Mouse (Mus musculus): ENCODE results near the gene Adam33.
"Not testable (repeated sequence)": the region's sequence is repeated elsewhere in the genome, so short reads cannot be mapped to it uniquely, and the experiment has no call there.

The Adam33 gene
- long read RNA-seq, experiment 1, partial matches to known transcripts = 1 of 5 reads
- long read RNA-seq, experiment 1, other reads (novel, unspliced or antisense) = 4 of 5 reads
- long read RNA-seq, experiment 2, partial matches to known transcripts = 2 of 7 reads
- long read RNA-seq, experiment 2, other reads (novel, unspliced or antisense) = 5 of 7 reads

DNA sequence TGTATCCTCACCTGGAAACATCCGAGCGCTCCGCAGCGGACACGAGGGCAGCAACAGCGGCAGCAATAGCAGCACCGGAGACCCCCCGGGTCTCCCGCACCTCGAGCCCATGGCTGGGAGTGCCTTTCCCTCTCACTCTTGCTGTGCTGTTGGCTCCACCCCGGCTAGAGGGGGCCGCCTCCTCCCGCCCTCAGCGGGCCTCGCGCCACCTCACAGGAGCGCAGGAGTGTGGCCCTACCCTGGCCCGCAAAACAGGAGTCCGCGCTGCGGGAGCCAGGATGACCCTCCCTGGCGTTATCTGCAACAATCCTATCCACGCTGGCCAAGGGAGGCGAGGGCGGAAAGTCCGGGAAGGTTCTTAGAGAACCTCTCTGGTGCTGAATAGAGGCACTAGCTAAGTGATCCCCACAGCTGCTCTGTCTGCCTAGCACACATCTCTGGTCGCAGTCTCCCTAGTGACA is at the start of gene Adam33:
Gene Adam33 (minus strand): TSS at position 411 of the 461 bp plus-strand sequence.
- intact Hi-C loops (cut with DNase I) = no loop called here

GRCm38 (mm10) chr2:131105989-131106388 is 42.4 kb upstream of the Adam33 start:
- intact Hi-C loops (cut with DNase I) = no loop called here

GRCm38 (mm10) chr2:131105061-131105460 is 41.4 kb upstream of the Adam33 start:
- intact Hi-C loops (cut with DNase I) = not testable (repeated sequence)

DNA sequence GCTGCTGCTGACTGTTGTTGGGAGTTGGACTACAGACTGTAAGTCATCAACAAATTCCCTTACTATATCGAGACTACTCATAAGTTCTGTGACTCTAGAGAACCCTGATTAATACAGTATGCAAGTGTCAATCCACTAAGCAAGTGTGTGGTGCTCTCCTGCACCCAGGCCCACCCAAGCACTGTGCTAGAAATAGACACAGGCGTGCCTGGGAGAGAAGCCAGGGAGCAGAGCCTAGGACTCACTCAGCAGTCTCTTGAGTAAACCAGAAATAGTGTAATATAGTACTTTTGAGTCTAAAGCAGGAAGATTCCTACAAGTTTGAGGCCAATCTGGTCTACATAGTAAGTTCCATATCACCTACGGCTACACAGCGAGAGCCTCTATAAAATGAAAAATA is 40.4 kb upstream of the Adam33 start:
- intact Hi-C loops (cut with DNase I) = no loop called here

DNA sequence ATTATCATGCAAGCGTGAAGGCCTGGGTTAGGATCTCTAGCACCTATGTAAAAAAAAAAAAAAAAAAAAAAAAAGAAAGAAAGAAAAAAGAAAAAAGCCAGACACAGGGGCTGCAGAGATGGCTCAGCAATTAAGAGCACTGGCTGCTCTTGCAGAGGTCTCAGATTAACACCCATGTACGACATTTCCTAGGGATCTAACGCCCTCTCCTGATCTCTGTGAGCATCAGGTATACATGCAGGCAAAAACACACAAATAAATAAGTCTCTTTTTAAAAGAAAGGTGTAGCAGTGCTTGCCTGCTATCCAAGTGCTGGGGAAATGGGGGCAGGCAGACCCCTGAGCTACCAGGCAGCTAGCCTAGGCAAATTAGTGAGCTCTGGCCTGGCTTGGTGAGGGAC is 37.9 kb upstream of the Adam33 start:
- intact Hi-C loops (cut with DNase I) = no loop called here

DNA sequence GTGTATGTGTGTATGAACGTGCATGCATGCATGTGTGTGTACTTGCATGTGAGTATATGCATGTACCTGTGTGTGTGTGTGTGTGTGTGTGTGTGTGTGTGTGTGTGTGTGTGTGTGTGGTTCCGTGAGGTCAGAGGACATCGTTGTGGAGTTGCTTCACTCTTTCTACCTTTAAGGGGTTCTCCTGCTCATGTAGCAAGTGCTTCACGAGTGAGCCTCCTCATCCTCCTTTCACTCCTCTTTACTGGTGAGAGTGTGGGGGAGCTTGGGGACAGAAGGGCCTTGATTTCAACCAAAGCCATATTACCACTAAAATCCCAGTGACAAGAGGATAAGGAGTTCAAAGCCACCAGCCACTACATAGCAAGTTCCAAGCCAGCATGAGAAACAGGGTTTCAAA is 33.5 kb upstream of the Adam33 start:
- intact Hi-C loops (cut with DNase I) = loop anchor here (5.0 to 10.0 kb wide), 4 partner anchors 45 to 418 kb away; no protein-coding TSS in a partner anchor

DNA sequence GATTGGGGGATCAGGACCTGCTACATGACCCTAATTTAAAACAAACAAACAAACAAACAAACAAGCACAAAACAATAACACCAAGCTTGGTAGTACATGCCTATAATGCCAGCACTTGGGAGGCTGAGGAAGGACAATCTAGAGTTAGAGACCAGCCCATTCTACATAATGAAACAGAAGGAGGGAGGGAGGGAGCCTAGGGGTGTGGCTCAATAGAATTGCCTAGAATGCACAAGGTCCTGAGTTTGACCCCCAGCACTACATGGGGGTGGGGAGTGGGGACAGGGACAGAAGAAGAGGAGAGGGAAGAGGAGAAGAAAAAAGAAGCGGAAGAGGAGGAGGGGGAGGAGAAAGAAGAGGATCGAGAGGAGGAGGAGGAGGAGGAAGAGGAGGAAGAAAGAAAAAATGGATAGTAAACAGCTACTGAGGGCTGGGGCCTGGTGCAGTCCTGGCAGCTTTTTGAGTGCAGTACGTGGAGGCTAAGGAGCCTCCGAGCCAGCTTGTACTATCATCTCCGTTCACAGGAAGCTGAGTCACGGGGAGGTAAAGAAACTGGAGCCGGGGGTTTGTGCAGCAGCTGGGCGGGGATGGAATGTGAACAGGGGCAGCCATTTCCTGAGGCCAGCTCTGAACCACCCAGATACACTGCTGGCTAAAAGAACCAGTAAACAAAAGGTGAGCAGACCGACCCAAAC is 32.6 kb upstream of the Adam33 start:
- intact Hi-C loops (cut with DNase I) = loop anchor here (5.0 to 10.0 kb wide), 4 partner anchors 46 to 419 kb away; no protein-coding TSS in a partner anchor

- intact Hi-C loops (cut with DNase I) = loop anchor here (1.0 to 10.0 kb wide), 5 partner anchors 47 to 420 kb away; partner anchors contain the start of gene 1700037H04Rik
Measured at GRCm38 (mm10) chr2:131094823-131095222, 31.2 kb upstream of the Adam33 start.

DNA sequence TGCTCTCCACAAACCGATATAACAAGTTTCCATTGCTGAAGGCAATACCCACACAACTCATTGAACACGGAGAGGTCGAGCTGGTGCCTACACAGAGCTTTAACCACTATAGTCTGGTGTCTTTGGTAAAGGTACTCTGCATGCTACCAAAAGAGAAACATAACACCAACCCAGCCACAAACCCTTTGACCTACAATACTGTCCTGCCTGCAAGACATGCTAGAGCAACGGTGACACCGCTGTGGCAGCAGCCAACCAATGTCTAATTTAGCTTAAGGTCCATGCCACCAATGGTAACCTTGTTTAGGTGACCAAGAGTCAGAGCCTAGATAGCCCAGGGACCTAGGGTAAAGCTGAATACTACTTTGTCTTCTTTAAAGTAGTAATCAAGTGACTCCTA is 30.0 kb upstream of the Adam33 start:
- intact Hi-C loops (cut with DNase I) = loop anchor here (10.0 kb wide), 1 partner anchor 421 kb away; no protein-coding TSS in a partner anchor

DNA sequence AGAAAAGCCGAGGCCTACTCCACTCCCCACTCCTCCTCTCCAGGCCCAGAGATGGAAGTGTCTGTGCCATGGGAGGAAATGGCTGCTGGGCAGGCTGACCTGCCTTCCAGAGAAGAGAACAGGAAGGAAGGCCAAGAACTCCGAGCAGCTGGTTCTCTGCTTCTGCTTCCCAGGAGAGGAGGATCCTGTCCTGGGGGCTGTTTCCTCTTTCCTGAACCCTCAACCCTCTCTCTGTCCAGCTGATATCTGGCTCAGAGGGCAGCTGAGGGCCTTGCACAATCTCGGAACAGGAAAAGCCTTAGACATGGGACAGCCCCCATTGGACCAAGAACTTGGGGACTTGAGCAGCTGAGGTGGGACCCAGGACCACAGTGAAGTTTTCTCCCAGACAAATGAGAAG is 27.2 kb upstream of the Adam33 start:
- intact Hi-C loops (cut with DNase I) = loop anchor here (10.0 kb wide), 1 partner anchor 424 kb away; no protein-coding TSS in a partner anchor

GRCm38 (mm10) chr2:131089634-131090033 is 26.0 kb upstream of the Adam33 start:
- intact Hi-C loops (cut with DNase I) = loop anchor here (10.0 kb wide), 1 partner anchor 425 kb away; no protein-coding TSS in a partner anchor

DNA sequence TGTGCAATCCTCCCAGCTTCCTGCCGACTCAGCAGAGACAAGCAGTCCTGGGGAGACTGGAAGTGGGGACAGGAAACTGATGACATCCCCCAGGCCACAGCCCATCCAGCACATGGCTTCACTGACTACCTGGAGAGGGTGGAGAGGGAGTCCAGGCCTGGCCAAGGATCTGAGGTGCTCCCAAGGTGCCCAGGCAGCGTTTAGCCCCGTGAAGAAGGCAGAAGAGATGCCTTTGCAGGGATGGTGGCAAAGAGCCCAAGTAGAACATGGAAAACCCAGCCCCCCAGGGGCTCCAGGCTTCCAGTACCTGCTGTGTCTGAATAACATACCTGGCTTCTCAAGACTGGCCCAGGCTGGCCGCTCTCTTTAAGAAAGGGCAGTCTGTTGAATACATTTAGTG is 25.0 kb upstream of the Adam33 start:
- intact Hi-C loops (cut with DNase I) = no loop called here

- intact Hi-C loops (cut with DNase I) = no loop called here
Measured at GRCm38 (mm10) chr2:131086667-131087390, 23.2 kb upstream of the Adam33 start, which contains the start of gene Siglec1. Gene Siglec1 (minus strand): TSS chr2:131086765.

DNA sequence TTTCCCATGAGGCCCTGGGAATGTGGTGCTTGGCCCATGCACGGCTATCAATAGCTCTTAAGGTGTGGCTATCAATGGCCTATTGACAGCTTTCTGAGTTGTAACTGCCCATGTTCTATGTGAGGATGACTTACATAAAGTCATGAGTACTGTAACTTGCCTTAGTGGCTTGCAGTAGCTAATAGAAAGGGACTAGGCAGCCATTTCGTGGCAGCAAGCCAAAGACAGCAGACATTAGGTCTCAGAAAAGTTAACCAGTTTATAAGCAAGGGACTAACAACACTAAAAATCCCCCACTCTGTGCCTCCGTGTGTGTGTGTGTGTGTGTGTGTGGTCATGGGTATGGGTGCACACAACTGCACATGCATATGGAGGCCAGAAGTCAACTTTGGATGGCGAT is 20.6 kb upstream of the Adam33 start:
- intact Hi-C loops (cut with DNase I) = no loop called here

DNA sequence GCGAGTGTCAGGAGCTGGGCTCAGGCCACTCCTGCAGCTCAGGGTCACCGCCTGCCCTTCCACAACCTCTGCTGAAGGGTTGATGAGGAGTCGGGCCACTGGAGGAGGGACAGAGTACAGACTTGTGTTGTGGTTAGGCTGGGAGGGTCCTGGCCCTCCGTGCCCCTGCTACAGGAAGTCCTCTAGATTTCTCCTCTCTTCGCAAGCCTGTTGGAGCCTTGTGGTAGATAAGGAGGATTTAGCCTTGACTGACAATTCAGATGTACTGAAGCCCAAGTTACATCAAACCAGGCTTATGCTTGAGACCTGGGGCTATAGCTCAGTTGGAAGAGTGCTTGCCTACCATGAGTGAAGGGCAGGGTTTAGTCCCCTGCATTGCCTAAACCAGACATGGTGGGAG is 16.9 kb upstream of the Adam33 start:
- intact Hi-C loops (cut with DNase I) = no loop called here

DNA sequence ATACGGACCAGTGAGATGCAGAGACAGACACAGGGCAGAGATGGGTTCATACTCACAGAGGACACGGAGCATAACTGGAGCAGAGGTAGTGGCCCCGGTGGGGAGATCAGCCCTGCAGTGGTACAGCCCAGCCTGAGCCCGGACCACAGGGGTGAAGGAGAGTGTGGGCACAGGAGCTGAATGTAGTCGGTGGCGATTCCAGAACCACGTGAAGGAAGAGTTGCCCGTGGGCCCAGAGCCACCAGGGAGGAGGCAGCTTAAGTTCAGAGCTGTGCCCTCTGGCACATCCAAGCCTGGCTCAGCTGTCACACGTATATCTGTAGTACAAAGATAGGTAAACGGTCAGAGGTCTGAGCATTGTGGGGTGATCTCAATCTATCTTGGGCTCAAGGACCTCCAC is 8.9 kb upstream of the Adam33 start:
- intact Hi-C loops (cut with DNase I) = no loop called here

DNA sequence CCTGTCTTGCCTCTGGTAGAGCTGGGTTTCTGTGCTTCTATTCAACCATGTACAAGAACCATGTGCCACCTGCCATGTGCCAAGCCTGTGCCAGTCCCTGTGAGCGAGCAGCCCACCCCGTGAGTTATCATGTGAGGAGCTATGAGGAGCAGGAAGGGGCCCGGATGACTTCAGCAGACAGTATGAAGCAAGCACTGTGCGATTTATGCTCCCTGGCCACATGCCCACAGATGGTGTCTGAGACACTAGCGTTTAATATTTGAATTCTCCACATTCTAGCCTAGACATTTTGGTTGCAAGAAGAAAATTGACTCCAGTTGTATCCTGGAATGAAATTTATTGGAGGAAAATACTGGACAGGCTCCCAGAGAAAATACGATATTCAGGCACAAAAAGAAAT is 3.9 kb upstream of the Adam33 start:
- intact Hi-C loops (cut with DNase I) = no loop called here

DNA sequence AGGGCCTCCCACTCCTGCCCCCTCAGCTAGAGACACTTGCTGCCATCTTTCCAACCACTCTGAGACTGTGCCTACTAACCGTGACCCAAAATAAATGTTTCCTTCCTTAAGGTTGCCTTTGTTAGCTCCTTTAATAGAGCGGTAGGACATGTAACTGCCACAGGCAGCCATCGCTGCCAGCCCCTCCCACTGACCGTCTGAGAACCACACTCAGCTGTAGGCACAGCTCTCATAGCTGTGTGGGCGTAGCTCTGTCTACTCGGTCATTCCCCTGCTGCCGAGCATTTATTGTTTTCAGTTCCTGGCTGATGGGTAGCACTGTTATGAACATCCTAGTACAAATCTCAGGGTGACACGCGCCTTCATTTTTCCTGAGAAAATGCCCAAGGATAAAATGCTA is 2.7 kb upstream of the Adam33 start:
- intact Hi-C loops (cut with DNase I) = no loop called here

DNA sequence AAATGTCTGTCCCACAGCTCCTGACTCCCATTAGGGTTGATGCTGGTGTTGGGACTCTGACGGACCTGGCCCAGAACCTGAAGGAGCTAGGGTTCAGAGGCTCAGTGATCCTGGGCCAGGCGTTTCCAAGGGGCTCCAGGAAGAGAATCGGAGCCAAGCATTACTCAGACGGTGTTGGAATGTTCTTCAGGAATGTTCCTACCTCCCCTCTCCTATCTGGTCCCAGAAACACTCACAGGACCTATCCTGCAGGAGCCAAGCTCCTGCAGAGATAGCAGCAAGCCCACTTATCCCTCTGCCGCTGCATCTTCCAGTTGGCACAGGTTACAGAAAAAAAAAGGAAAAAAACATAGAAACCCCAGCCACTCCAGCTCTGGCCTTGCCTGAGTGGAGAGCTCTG is 2.0 kb downstream of the Adam33 start:
- intact Hi-C loops (cut with DNase I) = no loop called here

DNA sequence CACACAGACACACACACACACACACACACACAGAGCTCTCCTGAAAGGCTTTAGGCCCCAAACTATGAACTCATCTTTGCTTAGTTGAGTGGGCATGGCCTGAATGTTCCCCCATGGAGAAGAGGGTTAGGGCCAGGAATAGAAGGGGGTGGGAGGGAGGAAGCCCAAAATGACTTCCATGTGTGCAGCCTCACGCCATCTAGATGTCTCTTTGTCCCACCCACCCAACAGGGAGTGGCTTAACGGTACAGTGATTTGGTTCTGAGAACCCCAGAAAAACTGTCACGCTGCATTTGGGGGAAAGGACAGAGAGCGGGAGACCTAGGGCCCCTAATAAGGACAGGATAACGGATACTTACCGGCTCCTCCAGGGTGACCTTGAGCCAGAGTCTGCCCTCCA is 2.8 kb downstream of the Adam33 start:
- intact Hi-C loops (cut with DNase I) = no loop called here

DNA sequence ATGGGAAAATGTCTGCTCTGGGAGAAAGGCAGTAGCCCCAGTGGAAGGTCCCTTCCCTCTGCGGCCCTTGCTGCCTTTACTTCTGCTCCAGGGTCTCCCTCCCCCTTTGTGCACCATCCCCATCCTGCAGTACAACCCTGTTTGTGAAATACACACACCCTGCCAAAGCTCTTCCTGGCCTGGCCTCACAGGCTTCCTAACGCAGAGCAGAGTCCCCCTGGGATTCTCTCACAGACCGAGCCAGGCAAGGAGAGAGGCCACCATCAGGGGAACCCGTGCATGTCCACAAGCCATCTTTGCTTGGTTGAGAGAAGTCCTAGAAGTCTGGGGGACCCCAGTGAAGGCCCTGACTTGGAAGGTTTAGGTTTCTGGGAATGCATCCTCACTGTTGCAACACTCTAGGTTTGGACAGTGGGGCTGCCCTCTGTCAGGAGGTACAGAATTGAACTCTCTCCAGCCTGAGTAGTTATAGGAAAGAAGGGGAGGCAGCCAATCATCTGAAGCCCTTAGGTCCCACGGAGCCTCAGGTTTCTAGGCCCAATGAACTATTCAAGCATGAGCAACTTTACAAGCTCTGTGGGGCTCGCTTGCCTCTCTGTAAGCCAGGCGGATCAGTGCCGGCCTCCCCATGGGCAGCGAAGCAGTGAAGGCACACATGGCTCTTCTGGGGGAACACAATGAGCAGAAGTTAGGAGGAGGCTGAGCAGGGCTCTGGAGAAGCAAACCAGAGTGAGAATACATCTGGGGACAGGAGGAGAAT is 3.7 kb downstream of the Adam33 start:
- intact Hi-C loops (cut with DNase I) = no loop called here
